Mouse (Mus musculus): ENCODE data around the gene Gm3173. TPM values are rescaled to one million over a fixed set of nuclear protein-coding genes. Genes with fewer than 3 reads are reported as not detected.
"Not testable (repeated sequence)": the region's sequence is repeated elsewhere in the genome, so short reads cannot be mapped to it uniquely, and the experiment has no call there.

Gm3173 gene
- 1 to 10 TPM in 1 of 2 experiments, not detected in 1; 1.9 TPM for total RNA-seq (2021)
- long read RNA-seq, experiment 1, partial matches to known transcripts = 0 of 2 reads
- long read RNA-seq, experiment 1, other reads (novel, unspliced or antisense) = 2 of 2 reads
- long read RNA-seq, experiment 2 = 0 reads

GRCm38 (mm10) chr14:4430692-4431091 lies at the start of gene Gm3173:
Gene Gm3173 (plus strand): TSS chr14:4430992.
- not testable (repeated sequence) for DNase-seq (ENCODE audit: low spot score in 2 of 2)

DNA sequence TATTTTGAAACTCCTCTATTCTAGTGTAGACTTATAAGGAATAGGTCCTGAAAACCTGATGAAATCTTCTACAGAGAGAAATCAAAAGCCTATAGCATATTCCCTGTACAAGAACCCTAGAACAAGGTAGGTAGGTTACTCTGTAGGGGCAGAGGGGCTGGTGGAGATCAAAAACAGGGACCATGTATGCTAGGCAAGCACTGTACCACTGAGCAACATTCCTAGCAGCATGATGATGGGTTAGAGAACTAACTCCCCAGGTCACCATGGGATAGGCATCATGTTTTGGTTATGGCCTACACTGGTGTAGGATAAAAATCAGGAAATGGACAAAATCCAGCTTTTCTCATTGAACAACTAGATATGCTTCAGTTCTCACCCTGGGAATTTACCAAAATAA lies 45.2 kb upstream of the Gm3173 start:
- not testable (repeated sequence) for DNase-seq (ENCODE audit: low spot score in 2 of 2)

- not testable (repeated sequence) for DNase-seq (ENCODE audit: low spot score in 2 of 2)
Observed at GRCm38 (mm10) chr14:4392841-4393530, 37.8 kb upstream of the Gm3173 start.

GRCm38 (mm10) chr14:4397226-4397625 lies 33.6 kb upstream of the Gm3173 start, which contains the start of gene Gm3159:
Gene Gm3159 (plus strand): TSS chr14:4397526.
- DNase-seq (ENCODE audit: low spot score in 2 of 2) = not testable (repeated sequence)

DNA sequence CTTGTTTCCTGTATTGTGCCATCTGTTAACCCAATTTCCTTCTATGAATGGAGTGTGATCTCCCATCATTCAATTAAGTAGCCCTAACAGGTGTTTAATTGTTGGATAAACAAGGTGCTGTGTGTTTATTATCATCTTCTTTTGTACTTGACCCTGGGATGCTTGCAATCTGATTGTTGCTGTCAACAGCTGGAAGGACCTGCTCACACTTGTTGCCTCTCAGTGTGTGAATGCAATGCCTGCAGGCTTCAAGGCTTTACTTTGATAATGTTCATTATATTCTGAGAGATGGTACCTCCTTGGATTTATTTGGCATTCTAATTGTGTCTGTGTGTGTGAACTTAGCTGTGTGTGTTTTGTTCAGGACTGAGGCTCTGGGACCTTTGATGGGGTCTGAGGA lies 32.2 kb upstream of the Gm3173 start:
- DNase-seq (ENCODE audit: low spot score in 2 of 2) = not testable (repeated sequence)

GRCm38 (mm10) chr14:4400115-4400789 lies 30.5 kb upstream of the Gm3173 start:
- DNase-seq (ENCODE audit: low spot score in 2 of 2) = not testable (repeated sequence)

GRCm38 (mm10) chr14:4401245-4401644 lies 29.5 kb upstream of the Gm3173 start:
- not testable (repeated sequence) for DNase-seq (ENCODE audit: low spot score in 2 of 2)

DNA sequence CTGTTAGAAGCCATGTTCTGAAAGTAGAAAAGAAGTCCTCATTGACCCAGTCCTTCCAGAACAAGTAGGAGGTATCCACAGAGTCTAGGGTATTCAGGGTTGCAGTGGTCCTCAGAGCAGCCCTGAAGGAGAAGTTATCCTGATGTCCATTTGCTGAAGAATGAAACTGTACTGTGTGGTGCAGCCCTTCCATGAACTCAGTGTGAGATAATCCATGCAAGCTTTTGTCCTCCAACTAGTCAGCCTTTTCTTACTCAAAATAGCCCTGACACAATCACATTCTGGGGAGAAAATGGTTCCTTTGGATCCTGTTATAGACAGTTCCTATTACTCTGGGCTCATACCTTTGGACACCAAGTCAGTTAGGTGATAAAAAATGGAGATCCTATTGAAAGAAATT lies 27.0 kb upstream of the Gm3173 start:
- not testable (repeated sequence) for DNase-seq (ENCODE audit: low spot score in 2 of 2)

DNA sequence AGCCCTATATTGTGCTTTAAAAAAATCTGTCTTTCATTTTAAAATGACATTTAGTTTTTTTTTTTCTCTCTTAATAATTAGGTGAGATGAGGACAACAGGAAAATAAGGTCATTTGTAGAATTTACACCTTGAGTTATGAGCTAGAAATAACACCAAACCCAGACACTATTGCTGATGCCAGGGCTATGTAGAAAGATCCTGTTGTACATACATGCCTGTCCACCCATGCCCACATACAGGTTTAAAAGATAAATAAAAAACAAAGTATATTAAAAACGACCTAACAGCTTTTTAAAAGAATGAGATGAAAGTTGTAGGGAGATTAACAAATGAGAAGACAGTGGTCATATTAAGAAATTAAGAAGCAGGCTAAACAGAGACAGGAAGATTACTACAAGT lies 20.9 kb upstream of the Gm3173 start:
- DNase-seq (ENCODE audit: low spot score in 2 of 2) = not testable (repeated sequence)

- peak in 1 of 2 experiments; percentile 20 for DNase-seq (ENCODE audit: low spot score in 2 of 2)
Observed at GRCm38 (mm10) chr14:4414965-4415835, 15.6 kb upstream of the Gm3173 start, which contains the start of gene Gm3164. Gene Gm3164 (plus strand): TSS chr14:4415448.

DNA sequence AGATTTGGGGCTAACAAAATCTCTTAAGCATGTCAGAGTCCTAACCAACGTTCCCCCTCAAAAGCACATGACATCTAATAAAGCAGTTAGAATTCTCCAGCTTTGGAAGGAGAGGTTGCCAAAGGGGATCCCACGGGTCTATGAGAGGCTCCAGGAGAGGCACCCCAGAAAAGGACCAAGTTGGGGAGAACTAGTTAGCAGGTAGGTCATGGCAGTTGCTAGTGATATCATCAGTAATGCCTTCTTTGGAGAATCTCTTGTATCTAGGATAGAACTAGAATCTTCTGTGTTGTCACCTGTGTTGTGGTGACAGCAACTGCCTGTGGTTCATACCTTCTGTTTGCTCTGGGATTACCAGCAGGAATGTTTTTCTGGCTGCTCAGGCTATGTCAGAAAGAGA lies 50.7 kb downstream of the Gm3173 start, which contains the start of gene Gm3182:
TSS of gene Gm3182 (plus strand) at position 301 of the 400 bp plus-strand sequence.
- DNase-seq (ENCODE audit: low spot score in 2 of 2) = not testable (repeated sequence)

GRCm38 (mm10) chr14:4499425-4499824 lies 68.6 kb downstream of the Gm3173 start:
- DNase-seq (ENCODE audit: low spot score in 2 of 2) = not testable (repeated sequence)

DNA sequence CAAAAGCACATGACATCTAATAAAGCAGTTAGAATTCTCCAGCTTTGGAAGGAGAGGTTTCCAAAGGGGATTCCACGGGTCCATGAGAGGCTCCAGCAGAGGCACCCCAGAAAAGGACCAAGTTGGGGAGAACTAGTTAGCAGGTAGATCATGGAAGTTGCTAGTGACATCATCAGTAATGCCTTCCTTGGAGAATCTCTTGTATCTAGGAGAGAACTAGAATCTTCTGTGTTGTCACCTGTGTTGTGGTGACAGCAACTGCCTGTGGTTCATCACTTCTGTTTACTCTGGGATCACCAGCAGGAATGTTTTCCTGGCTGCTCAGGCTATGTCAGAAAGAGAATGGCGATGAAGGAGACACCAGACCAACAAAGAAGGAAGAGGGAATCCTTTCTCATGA lies 124.3 kb downstream of the Gm3173 start, which contains the start of gene Gm3047:
TSS of gene Gm3047 (plus strand) at position 301 of the 400 bp plus-strand sequence.
- not testable (repeated sequence) for DNase-seq (ENCODE audit: low spot score in 2 of 2)

Other genes with a start within 250 kb of the Gm3173 start
- gene Gm2974, start 248.4 kb upstream of the Gm3173 start, total RNA-seq (2021) = under 1 TPM; 0.28 to 0.79 TPM
- gene Gm3138, start 181.4 kb upstream of the Gm3173 start, total RNA-seq (2021) = not detected
- gene Gm3149, start 113.7 kb upstream of the Gm3173 start, total RNA-seq (2021) = not detected
- gene 2610042L04Rik, start 96.2 kb upstream of the Gm3173 start, total RNA-seq (2021) = under 1 TPM; 0.45 to 0.49 TPM
- gene Gm3159, start 33.5 kb upstream of the Gm3173 start, total RNA-seq (2021) = not detected
- under 1 TPM; 0.42 to 0.82 TPM for gene Gm3164, start 15.5 kb upstream of the Gm3173 start, total RNA-seq (2021)
- not detected for gene Gm3182, start 50.8 kb downstream of the Gm3173 start, total RNA-seq (2021)
- gene Gm3047, start 124.4 kb downstream of the Gm3173 start, total RNA-seq (2021) = not detected
- gene Gm8159, start 201.4 kb downstream of the Gm3173 start, total RNA-seq (2021) = not detected
- gene Gm3239, start 233.2 kb downstream of the Gm3173 start, total RNA-seq (2021) = not detected